Mouse (Mus musculus): ENCODE results near the gene 1700066M21Rik.

- TF ChIP-seq CTCF (IDR thresholded peaks at IDR 0.05; ENCODE audit: insufficient read depth, low read depth, low read length) = no peak
- TF ChIP-seq POLR2A (IDR thresholded peaks at IDR 0.05; ENCODE audit: insufficient read depth, low read depth, low read length) = no peak
Measured at GRCm38 (mm10) chr1:57423696-57424095, 46.3 kb downstream of the 1700066M21Rik start.

All from olfactory bulb, adult 2 months (tissue).